Mouse (Mus musculus): ENCODE data around the gene Thop1. TPM values are rescaled to one million over a fixed set of nuclear protein-coding genes. Genes with fewer than 3 reads are reported as not detected.
"Not testable (repeated sequence)": the region's sequence is repeated elsewhere in the genome, so short reads cannot be mapped to it uniquely, and the experiment has no call there.

Gene Thop1
- polyA plus RNA-seq, 1 experiment from 2014 or later: 31.4 TPM

GRCm38 (mm10) chr10:81027331-81027730 lies 42.5 kb upstream of the Thop1 start:
- no peak overlapping the region for H3K27ac ChIP-seq (ENCODE audit: low read length)
- peaks cover 2% of the 10 kb centered on the region; the same call in 1 of the 2 replicates for H3K9me3 ChIP-seq (replicated peaks; ENCODE audit: control insufficient read depth, low read length)
- no peak overlapping the region for H3K4me3 ChIP-seq (ENCODE audit: low read length)
- H3K4me2 ChIP-seq (ENCODE audit: low read depth, low read length): no peak overlapping the region
- no peak for ATAC-seq (replicated peaks; ENCODE audit: extremely low read depth, insufficient read depth, low FRiP score)
- H3K4me1 ChIP-seq (ENCODE audit: control insufficient read depth, insufficient read depth, low read length): peaks cover 6% of the 10 kb centered on the region
- WGBS: 22% methylated on average over 4 of the region's 4 CpGs
- peaks cover 28% of the 10 kb centered on the region for H3K27me3 ChIP-seq (ENCODE audit: control insufficient read depth, insufficient read depth, low read length)
- no peak overlapping the region for H3K9ac ChIP-seq (ENCODE audit: low read length)
- H3K36me3 ChIP-seq (ENCODE audit: control insufficient read depth, insufficient read depth): peaks cover 7% of the 10 kb centered on the region; the same call in 1 of the 2 replicates

GRCm38 (mm10) chr10:81028219-81028618 lies 41.6 kb upstream of the Thop1 start:
- Histone ChIP-seq H3K4me2 (ENCODE audit: low read depth, low read length) (no peak overlapping the region), H3K4me1 (ENCODE audit: control insufficient read depth, insufficient read depth, low read length) (peaks cover 6% of the 10 kb centered on the region), H3K27me3 (ENCODE audit: control insufficient read depth, insufficient read depth, low read length) (peaks cover 24% of the 10 kb centered on the region), H3K9ac (ENCODE audit: low read length) (no peak overlapping the region), H3K9me3 (replicated peaks; ENCODE audit: control insufficient read depth, low read length) (no peaks in the 10 kb centered on the region), H3K27ac (ENCODE audit: low read length) (no peak overlapping the region), H3K4me3 (ENCODE audit: low read length) (no peak overlapping the region), H3K36me3 (ENCODE audit: control insufficient read depth, insufficient read depth) (peaks cover 9% of the 10 kb centered on the region; the same call in 1 of the 2 replicates)
- no peak for ATAC-seq (replicated peaks; ENCODE audit: extremely low read depth, insufficient read depth, low FRiP score)

- Histone ChIP-seq H3K9ac (ENCODE audit: low read length) (no peak overlapping the region), H3K27ac (ENCODE audit: low read length) (no peak overlapping the region), H3K4me2 (ENCODE audit: low read depth, low read length) (no peak overlapping the region), H3K4me1 (ENCODE audit: control insufficient read depth, insufficient read depth, low read length) (peaks cover 6% of the 10 kb centered on the region), H3K27me3 (ENCODE audit: control insufficient read depth, insufficient read depth, low read length) (peaks cover 18% of the 10 kb centered on the region), H3K36me3 (ENCODE audit: control insufficient read depth, insufficient read depth) (peaks cover 12% of the 10 kb centered on the region; the same call in 1 of the 2 replicates), H3K4me3 (ENCODE audit: low read length) (no peak overlapping the region), H3K9me3 (replicated peaks; ENCODE audit: control insufficient read depth, low read length) (no peaks in the 10 kb centered on the region)
- ATAC-seq (replicated peaks; ENCODE audit: extremely low read depth, insufficient read depth, low FRiP score): no peak
- 63% methylated on average over 10 of the region's 10 CpGs for WGBS
Measured at GRCm38 (mm10) chr10:81029031-81029430, 40.8 kb upstream of the Thop1 start.

GRCm38 (mm10) chr10:81033586-81033985 lies 36.2 kb upstream of the Thop1 start:
- Histone ChIP-seq H3K4me3 (ENCODE audit: low read length) (no peak overlapping the region), H3K4me2 (ENCODE audit: low read depth, low read length) (no peak overlapping the region), H3K9ac (ENCODE audit: low read length) (no peak overlapping the region), H3K36me3 (ENCODE audit: control insufficient read depth, insufficient read depth) (peaks cover 12% of the 10 kb centered on the region; the same call in 1 of the 2 replicates), H3K9me3 (replicated peaks; ENCODE audit: control insufficient read depth, low read length) (no peaks in the 10 kb centered on the region), H3K27ac (ENCODE audit: low read length) (no peak overlapping the region), H3K4me1 (ENCODE audit: control insufficient read depth, insufficient read depth, low read length) (0 out of 2 replicates have a peak, but pooled peaks cover 3% of the 10 kb centered on the region), H3K27me3 (ENCODE audit: control insufficient read depth, insufficient read depth, low read length) (no peaks in the 10 kb centered on the region)
- ATAC-seq (replicated peaks; ENCODE audit: extremely low read depth, insufficient read depth, low FRiP score): no peak
- WGBS: 73% methylated on average over 10 of the region's 10 CpGs

GRCm38 (mm10) chr10:81036251-81036650 lies 33.6 kb upstream of the Thop1 start:
- Histone ChIP-seq H3K4me1 (ENCODE audit: control insufficient read depth, insufficient read depth, low read length) (0 out of 2 replicates have a peak, but pooled peaks cover 3% of the 10 kb centered on the region), H3K36me3 (ENCODE audit: control insufficient read depth, insufficient read depth) (0 out of 2 replicates have a peak, but pooled peaks cover 8% of the 10 kb centered on the region), H3K9ac (ENCODE audit: low read length) (no peak overlapping the region), H3K27ac (ENCODE audit: low read length) (no peak overlapping the region), H3K27me3 (ENCODE audit: control insufficient read depth, insufficient read depth, low read length) (no peaks in the 10 kb centered on the region), H3K4me3 (ENCODE audit: low read length) (no peak overlapping the region), H3K4me2 (ENCODE audit: low read depth, low read length) (no peak overlapping the region), H3K9me3 (replicated peaks; ENCODE audit: control insufficient read depth, low read length) (no peaks in the 10 kb centered on the region)
- 76% methylated on average over 7 of the region's 7 CpGs for WGBS
- no peak for ATAC-seq (replicated peaks; ENCODE audit: extremely low read depth, insufficient read depth, low FRiP score)

GRCm38 (mm10) chr10:81036988-81037580 lies 32.8 kb upstream of the Thop1 start, which contains the start of gene Slc39a3:
Gene Slc39a3 (minus strand): TSS chr10:81037426.
- ATAC-seq (replicated peaks; ENCODE audit: extremely low read depth, insufficient read depth, low FRiP score): peak; percentile 99
- WGBS: under 1% methylated on average over 35 of the region's 35 CpGs

GRCm38 (mm10) chr10:81041458-81042175 lies 28.2 kb upstream of the Thop1 start:
- no peak overlapping the region for H3K4me3 ChIP-seq (ENCODE audit: low read length)
- H3K27ac ChIP-seq (ENCODE audit: low read length): no peak overlapping the region
- H3K9ac ChIP-seq (ENCODE audit: low read length): no peak overlapping the region
- H3K4me1 ChIP-seq (ENCODE audit: control insufficient read depth, insufficient read depth, low read length): 0 out of 2 replicates have a peak, but pooled peaks cover 3% of the 10 kb centered on the region
- WGBS: 33% methylated on average over 13 of the region's 13 CpGs
- H3K4me2 ChIP-seq (ENCODE audit: low read depth, low read length): no peak overlapping the region
- H3K36me3 ChIP-seq (ENCODE audit: control insufficient read depth, insufficient read depth): peaks cover 20% of the 10 kb centered on the region
- no peaks in the 10 kb centered on the region for H3K27me3 ChIP-seq (ENCODE audit: control insufficient read depth, insufficient read depth, low read length)
- H3K9me3 ChIP-seq (replicated peaks; ENCODE audit: control insufficient read depth, low read length): no peaks in the 10 kb centered on the region
- ATAC-seq (replicated peaks; ENCODE audit: extremely low read depth, insufficient read depth, low FRiP score): no peak

More at GRCm38 (mm10) chr10:81036988-81037580, 32.8 kb upstream of the Thop1 start, which contains the start of gene Slc39a3:
- H3K27ac ChIP-seq (ENCODE audit: low read length): peak within 1 kb of the TSS; percentile 61
- no peaks in the 10 kb centered on the region for H3K27me3 ChIP-seq (ENCODE audit: control insufficient read depth, insufficient read depth, low read length)
- H3K4me2 ChIP-seq (ENCODE audit: low read depth, low read length): peak within 1 kb of the TSS; percentile 79
- no peaks in the 10 kb centered on the region for H3K9me3 ChIP-seq (replicated peaks; ENCODE audit: control insufficient read depth, low read length)
- peak within 1 kb of the TSS; percentile 83 for H3K9ac ChIP-seq (ENCODE audit: low read length)
- 0 out of 2 replicates have a peak, but pooled peaks cover 3% of the 10 kb centered on the region for H3K4me1 ChIP-seq (ENCODE audit: control insufficient read depth, insufficient read depth, low read length)
- H3K36me3 ChIP-seq (ENCODE audit: control insufficient read depth, insufficient read depth): 0 out of 2 replicates have a peak, but pooled peaks cover 7% of the 10 kb centered on the region
- H3K4me3 ChIP-seq (ENCODE audit: low read length): peak within 1 kb of the TSS; percentile 73

- 87% methylated on average over 14 of the region's 14 CpGs for WGBS
- not testable (repeated sequence) for H3K4me1 ChIP-seq (ENCODE audit: control insufficient read depth, insufficient read depth, low read length)
Measured at GRCm38 (mm10) chr10:81045246-81045645, 24.6 kb upstream of the Thop1 start.

GRCm38 (mm10) chr10:81050645-81051044 lies 19.2 kb upstream of the Thop1 start:
- H3K4me3 ChIP-seq (ENCODE audit: low read length): no peak overlapping the region
- H3K36me3 ChIP-seq (ENCODE audit: control insufficient read depth, insufficient read depth): peaks cover 53% of the 10 kb centered on the region
- H3K4me2 ChIP-seq (ENCODE audit: low read depth, low read length): no peak overlapping the region
- H3K4me1 ChIP-seq (ENCODE audit: control insufficient read depth, insufficient read depth, low read length): no peaks in the 10 kb centered on the region
- no peaks in the 10 kb centered on the region for H3K9me3 ChIP-seq (replicated peaks; ENCODE audit: control insufficient read depth, low read length)
- no peak overlapping the region for H3K9ac ChIP-seq (ENCODE audit: low read length)
- no peak overlapping the region for H3K27ac ChIP-seq (ENCODE audit: low read length)
- ATAC-seq (replicated peaks; ENCODE audit: extremely low read depth, insufficient read depth, low FRiP score): no peak
- 89% methylated on average over 4 of the region's 4 CpGs for WGBS
- no peaks in the 10 kb centered on the region for H3K27me3 ChIP-seq (ENCODE audit: control insufficient read depth, insufficient read depth, low read length)

More at GRCm38 (mm10) chr10:81045246-81045645, 24.6 kb upstream of the Thop1 start:
- not testable (repeated sequence) for H3K4me3 ChIP-seq (ENCODE audit: low read length); H3K27ac ChIP-seq (ENCODE audit: low read length); ATAC-seq (replicated peaks; ENCODE audit: extremely low read depth, insufficient read depth, low FRiP score); H3K9me3 ChIP-seq (replicated peaks; ENCODE audit: control insufficient read depth, low read length); H3K4me2 ChIP-seq (ENCODE audit: low read depth, low read length); H3K27me3 ChIP-seq (ENCODE audit: control insufficient read depth, insufficient read depth, low read length); H3K9ac ChIP-seq (ENCODE audit: low read length)
- H3K36me3 ChIP-seq (ENCODE audit: control insufficient read depth, insufficient read depth): peaks cover 54% of the 10 kb centered on the region

Data from heart, embryonic 16.5 days (tissue).